Mouse (Mus musculus): ENCODE results near the gene Ank3.

The Ank3 gene

GRCm38 (mm10) chr10:69720899-69721490 lies 322.4 kb downstream of the Ank3 start:
- CTCF ChIA-PET: no interaction called here

DNA sequence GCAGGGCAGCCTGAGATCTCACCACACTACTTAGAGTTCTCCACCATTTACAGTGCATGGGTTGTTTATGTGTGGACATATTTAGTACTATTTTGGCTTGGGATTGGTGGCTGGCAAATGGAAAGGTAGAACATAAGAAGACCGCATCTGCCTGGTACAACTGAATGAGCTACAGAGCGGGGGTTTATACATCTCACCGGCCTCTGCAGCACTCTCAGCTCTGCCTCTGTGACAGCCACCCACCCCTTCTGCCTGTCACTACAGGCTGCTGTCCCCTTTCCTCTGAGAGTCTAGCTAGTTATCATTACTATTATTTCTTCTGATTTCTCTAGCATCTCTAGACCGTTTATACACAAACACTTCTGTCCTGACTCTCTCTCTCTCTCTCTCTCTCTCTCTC lies 325.6 kb downstream of the Ank3 start:
- CTCF ChIA-PET: no interaction called here

GRCm38 (mm10) chr10:69725078-69725477 lies 326.5 kb downstream of the Ank3 start:
- CTCF ChIA-PET: no interaction called here

- CTCF ChIA-PET: no interaction called here
Measured at GRCm38 (mm10) chr10:69726265-69726664, 327.7 kb downstream of the Ank3 start.

DNA sequence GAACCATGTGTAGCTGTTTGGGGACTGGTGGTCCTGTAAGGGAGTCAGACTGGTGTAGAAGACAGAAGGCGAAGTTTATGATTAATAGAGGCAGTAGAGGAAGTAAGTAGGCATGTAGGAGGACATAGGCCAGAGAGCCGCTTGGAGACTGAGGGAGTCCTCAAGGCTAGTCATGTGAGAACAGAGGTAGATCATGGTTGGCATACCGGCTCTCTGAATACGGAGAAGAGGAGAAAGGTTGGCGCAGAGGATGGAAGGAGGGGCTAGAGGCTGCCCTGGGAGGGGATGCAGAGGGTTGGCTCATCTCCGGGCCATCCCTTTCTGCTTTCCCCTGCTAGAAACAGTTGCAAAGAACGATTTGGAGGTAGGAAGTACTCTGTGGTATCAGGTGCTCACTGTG lies 328.2 kb downstream of the Ank3 start:
- CTCF ChIA-PET: no interaction called here

DNA sequence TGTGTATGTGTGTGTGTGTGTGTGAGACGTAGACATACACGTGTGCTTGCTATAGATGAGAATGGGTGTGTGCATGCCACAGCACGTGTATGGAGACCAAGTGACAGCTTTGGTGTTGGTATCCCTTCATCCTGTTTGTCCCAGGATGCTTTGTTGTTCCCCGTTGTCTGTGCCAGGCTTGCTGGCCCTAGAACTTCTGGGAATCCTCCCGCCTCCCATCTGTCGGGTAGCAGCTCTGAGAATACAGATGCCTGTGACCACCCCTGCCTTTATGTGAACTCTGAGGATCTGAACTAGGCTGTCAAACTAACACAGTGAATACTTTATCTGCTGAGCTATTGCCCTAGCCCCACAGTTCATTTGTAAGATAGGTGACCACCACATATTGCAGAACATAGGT lies 330.3 kb downstream of the Ank3 start:
- CTCF ChIA-PET: no interaction called here

- CTCF ChIA-PET: no interaction called here
Measured at GRCm38 (mm10) chr10:69730351-69730871, 331.8 kb downstream of the Ank3 start.

DNA sequence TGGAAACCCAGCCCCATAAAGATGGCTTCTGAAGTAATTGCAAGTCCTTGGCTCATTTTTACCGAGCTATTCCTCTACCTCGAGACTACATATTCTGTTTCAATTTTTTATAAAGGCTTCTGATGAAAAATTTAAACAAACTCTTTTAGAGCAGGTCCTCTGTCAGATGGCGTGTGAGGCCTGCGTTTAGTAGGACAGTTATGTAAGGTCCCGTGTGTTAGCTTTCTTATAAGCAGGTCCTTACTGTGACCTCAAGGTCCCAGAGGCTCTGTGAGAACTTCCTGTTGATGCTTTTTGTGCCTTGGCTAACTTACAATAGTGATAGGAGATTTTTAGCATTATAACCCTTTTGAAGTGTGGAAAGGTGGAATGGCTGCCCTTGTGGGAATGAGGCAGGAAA lies 332.8 kb downstream of the Ank3 start:
- CTCF ChIA-PET: no interaction called here

DNA sequence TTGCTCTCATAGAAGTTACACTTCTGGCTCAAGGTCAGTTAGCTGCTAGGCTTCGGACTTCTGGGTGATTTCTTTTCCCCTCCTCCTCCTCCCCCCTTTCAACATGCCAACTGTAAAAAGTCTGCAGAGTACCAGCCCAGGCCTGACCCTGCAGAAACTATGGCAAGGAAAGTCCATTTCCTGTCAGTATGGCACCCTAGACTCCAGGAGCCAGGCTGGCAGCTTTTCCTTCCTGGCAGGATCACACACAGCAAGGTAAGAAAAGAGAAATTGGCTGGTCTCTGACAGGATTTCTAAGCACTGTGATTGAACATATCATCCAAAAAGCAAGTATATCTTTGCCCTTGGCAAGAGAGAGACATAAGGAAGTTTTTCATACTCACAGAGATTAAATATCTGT lies 333.3 kb downstream of the Ank3 start:
- CTCF ChIA-PET: no interaction called here

GRCm38 (mm10) chr10:69736241-69736640 lies 337.7 kb downstream of the Ank3 start:
- CTCF ChIA-PET: no interaction called here

DNA sequence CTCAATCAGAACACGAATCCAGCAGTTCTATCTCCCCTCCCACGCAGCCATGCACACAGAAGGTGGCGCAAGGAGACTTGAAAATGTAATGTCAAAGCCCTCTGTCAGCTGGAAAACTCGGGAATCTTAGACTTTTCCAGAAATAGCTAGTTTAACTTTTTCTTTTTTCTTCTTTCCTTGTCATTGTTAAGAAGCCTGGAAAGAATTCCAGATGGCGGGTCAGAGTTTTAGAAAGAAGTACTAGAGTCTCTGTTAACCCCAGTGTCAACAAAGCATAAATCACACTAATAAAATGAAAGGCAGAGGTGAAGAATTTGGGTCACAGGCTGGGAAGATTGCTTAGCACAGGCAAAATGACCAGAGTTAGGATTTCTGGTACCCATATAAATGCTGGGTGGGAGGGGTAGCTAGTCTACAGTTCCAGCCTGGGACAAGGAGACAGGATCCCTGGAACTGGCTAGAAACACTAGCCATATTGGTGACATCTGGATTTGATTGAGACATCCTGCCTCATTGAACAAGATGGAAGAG lies 340.2 kb downstream of the Ank3 start:
- CTCF ChIA-PET: interaction anchor here (0.6 kb wide), 1 partner anchor 11 kb away, joined by 4 read pairs; no protein-coding TSS in a partner anchor

DNA sequence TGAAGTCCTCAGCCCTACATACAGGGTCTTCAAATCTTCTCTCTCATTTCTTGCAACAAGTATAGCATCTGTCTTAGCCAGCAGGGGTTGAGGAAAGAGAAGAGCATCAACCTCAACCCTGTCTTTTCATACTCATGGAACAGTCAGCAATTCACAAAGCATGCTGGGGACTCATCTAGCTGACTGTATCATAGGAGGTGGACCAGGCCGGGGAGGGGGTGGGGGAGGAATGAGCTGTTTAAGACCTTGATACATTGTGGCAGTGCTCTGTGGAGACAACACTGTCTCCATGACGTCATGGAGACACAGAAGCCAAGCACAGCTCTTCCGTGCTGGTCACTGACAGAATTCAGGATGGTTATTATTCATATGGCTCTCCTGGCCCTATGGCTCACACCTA lies 344.0 kb downstream of the Ank3 start:
- CTCF ChIA-PET: no interaction called here

DNA sequence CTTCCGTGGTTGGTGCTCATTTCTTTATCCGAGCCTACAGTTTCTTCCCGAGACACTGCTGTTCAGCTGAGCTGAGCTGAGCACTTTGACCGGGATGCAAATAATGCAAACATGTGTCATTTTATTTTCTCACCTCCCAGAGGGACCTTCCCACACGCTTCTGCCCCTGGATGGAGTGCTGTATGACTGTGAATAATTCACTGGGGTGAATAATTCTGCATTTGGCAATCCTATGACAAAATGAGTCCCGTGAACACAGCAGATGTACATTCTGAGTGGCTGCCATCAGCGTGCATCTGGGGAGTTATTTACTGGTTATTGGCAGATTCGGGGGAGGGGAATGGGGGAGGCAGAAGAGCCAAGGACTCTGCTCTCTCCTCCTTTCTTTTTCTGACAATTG lies 345.6 kb downstream of the Ank3 start:
- CTCF ChIA-PET: no interaction called here

- CTCF ChIA-PET: no interaction called here
Measured at GRCm38 (mm10) chr10:69744871-69745270, 346.3 kb downstream of the Ank3 start.

DNA sequence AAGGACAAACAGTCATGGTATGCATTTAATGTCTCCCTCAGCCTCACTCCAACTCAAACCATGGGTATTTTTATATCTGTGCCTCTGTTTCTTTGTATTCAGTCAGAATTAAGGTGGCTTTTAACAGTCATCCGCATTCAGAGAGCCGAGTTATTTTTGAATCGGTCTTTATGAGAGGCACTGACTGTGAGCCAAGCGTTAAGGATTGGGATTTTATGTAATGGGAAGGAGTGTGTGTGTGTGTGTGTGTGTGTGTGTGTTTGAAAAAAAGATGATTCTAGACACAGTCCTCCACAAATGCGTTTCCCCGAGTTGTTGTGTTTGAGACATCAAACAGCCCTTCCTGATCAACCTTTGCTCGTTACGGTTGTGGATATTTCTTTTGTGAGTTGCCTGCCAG lies 347.7 kb downstream of the Ank3 start:
- CTCF ChIA-PET: no interaction called here

- CTCF ChIA-PET: no interaction called here
Measured at GRCm38 (mm10) chr10:69746730-69747129, 348.2 kb downstream of the Ank3 start.

GRCm38 (mm10) chr10:69751416-69751815 lies 352.8 kb downstream of the Ank3 start:
- CTCF ChIA-PET: interaction anchor here (0.5 kb wide), 1 partner anchor 1751 kb away, joined by 5 read pairs; no protein-coding TSS in a partner anchor

GRCm38 (mm10) chr10:69753464-69753863 lies 354.9 kb downstream of the Ank3 start:
- CTCF ChIA-PET: no interaction called here

- CTCF ChIA-PET: interaction anchor here (0.6 kb wide), 1 partner anchor 44 kb away, joined by 3 read pairs; no protein-coding TSS in a partner anchor
Measured at GRCm38 (mm10) chr10:69756956-69757672, 358.5 kb downstream of the Ank3 start.

GRCm38 (mm10) chr10:69762977-69763376 lies 364.4 kb downstream of the Ank3 start:
- CTCF ChIA-PET: no interaction called here

DNA sequence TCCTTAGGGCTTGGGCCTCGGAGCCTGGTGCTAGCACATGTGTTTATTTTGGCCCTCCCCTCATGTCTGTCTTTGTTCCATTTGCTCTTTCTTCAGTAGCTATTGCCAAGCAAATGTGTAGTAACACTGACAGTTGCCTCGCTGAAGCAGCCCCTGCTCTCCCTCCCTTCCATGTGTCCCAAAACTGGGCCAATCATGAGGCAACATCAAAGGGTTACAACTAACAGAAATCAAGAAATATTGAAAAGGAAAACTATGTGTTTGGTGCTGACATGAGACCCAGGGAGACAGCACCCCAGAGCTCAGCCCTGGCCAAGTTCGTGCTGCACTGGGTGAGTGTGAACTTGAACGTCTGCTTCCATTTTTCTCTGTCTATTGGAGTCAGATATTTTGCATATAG lies 365.8 kb downstream of the Ank3 start:
- CTCF ChIA-PET: no interaction called here

DNA sequence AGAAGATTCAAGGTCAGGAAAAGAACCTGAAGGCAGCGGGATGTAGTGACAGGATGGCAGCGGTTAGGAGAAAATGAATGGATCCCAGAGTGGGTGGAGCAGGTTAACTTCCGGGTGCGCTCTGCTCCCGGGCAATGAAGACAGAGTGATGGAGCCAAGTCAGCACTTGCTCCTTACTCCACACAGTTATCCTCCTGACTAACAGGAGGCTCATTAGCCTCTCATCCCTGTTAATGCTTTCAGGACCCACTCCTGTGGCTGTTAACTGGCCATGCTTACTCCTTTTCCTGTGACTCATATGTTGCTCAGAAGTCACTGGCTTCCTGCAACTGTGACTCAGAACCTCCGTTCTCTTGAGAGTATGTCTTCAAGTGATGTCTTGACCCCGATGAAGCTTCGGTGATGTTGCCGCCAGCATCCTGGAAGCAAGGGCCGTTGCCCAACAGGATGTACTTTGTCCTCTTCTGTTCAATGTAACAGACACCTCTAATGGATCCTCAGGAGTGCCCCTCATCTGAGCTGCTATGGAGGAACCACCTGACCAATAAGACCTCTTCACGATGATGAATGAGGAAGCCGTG lies 378.6 kb downstream of the Ank3 start:
- CTCF ChIA-PET: no interaction called here

DNA sequence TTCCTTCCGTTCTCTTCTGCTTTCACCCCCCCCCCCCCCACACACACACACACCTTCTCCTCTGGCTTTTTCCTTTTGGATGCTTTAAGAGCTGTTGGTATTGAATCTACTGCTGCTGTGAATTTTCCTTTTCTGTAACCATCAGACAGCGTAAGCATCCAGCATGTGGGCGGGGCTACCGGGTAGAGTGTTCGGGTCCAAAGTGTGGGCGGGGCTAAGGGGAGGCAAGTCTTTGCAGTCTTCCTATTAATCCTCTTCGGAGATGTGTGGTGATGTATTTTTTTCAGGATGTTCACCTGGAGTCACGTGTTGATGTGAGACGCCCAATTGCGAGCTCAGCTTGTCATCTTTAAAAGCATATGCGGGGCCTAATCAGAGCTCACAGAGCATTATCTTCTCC lies 379.2 kb downstream of the Ank3 start:
- CTCF ChIA-PET: no interaction called here
